8 mouse cellular contexts compared by ENCODE assay signal in genomic region chr13:98030959-98031641, GRCm38 (mm10).
A peak's percentile ranks its signal among the peaks of the same experiment; 100 is the strongest.
DNase-seq lines count a peak whose midpoint lies in the region; ATAC-seq and TF ChIP-seq lines count a peak whose summit lies in the region.

No protein-coding gene starts in this region.

- H3K4me3 ChIP-seq in G1E (ENCODE audit: low read depth, low read length) = no peak overlapping the region
- H3K4me3 ChIP-seq in forebrain, embryonic 15.5 days = peak overlapping the region; percentile 27
- H3K4me3 ChIP-seq in neural tube, embryonic 15.5 days (replicated peaks) = peak overlapping the region; percentile 11; the same call in 1 of the 2 replicates

- 12% methylated on average over 16 of the region's 16 CpGs for WGBS in forebrain, embryonic 15.5 days
- WGBS in neural tube, embryonic 15.5 days = 14% methylated on average over 16 of the region's 16 CpGs

- peak overlapping the region; percentile 42 for H3K4me2 ChIP-seq in forebrain, embryonic 15.5 days (replicated peaks)
- H3K4me2 ChIP-seq in neural tube, embryonic 15.5 days = peak overlapping the region; percentile 49

- no peaks in the 10 kb centered on the region for H3K36me3 ChIP-seq in G1E (replicated peaks)
- no peaks in the 10 kb centered on the region for H3K36me3 ChIP-seq in forebrain, embryonic 15.5 days
- no peaks in the 10 kb centered on the region for H3K36me3 ChIP-seq in neural tube, embryonic 15.5 days

- intact Hi-C loops in heart, postnatal 36 days (cut with DNase I) = loop anchor here (1.0 to 5.0 kb wide), 6 partner anchors 90 to 268 kb away; partner anchors contain the start of gene Arhgef28

- no peak for ATAC-seq in G1E (ENCODE audit: extremely low read depth, insufficient number of reproducible peaks, low FRiP score, poor library complexity, severe bottlenecking)
- ATAC-seq in forebrain, embryonic 15.5 days (replicated peaks) = peak; percentile 76
- peak; percentile 67 for ATAC-seq in neural tube, embryonic 15.5 days (ENCODE audit: low FRiP score)

- no peak overlapping the region for H3K27ac ChIP-seq in forebrain, embryonic 15.5 days (replicated peaks)
- H3K27ac ChIP-seq in neural tube, embryonic 15.5 days (replicated peaks) = peak overlapping the region; percentile 10; the same call in 1 of the 2 replicates

- H3K27me3 ChIP-seq in G1E (ENCODE audit: insufficient read depth, low read length) = peaks cover 7% of the 10 kb centered on the region
- H3K27me3 ChIP-seq in forebrain, embryonic 15.5 days = no peaks in the 10 kb centered on the region
- H3K27me3 ChIP-seq in neural tube, embryonic 15.5 days (replicated peaks) = no peaks in the 10 kb centered on the region

- no peaks in the 10 kb centered on the region for H3K9me3 ChIP-seq in G1E (replicated peaks)
- no peaks in the 10 kb centered on the region for H3K9me3 ChIP-seq in forebrain, embryonic 15.5 days
- H3K9me3 ChIP-seq in neural tube, embryonic 15.5 days (replicated peaks) = no peaks in the 10 kb centered on the region

- H3K4me1 ChIP-seq in G1E (ENCODE audit: insufficient read depth, low read depth, low read length) = peaks cover 5% of the 10 kb centered on the region; the same call in 1 of the 2 replicates
- H3K4me1 ChIP-seq in forebrain, embryonic 15.5 days = peaks cover 10% of the 10 kb centered on the region
- peaks cover 20% of the 10 kb centered on the region for H3K4me1 ChIP-seq in neural tube, embryonic 15.5 days

- H3K9ac ChIP-seq in forebrain, embryonic 15.5 days (replicated peaks) = peak overlapping the region; percentile 38; the same call in 1 of the 2 replicates
- H3K9ac ChIP-seq in neural tube, embryonic 15.5 days (replicated peaks) = no peak overlapping the region

- peak; percentile 66 for DNase-seq in G1E (ENCODE audit: low spot score)
- DNase-seq in cerebellum, adult 11 months = peak; percentile 56
- peak; percentile 83 to 88 for DNase-seq in heart, postnatal 36 days
- DNase-seq in layer of hippocampus, adult 18-20 months (ENCODE audit: low spot score in 2 of 2) = peak; percentile 82 to 96
- peak; percentile 74 to 85 for DNase-seq in lung, adult 18-20 months
- peak; percentile 69 for DNase-seq in testis, postnatal 14 days (ENCODE audit: low spot score)

- TF ChIP-seq CTCF in G1E (IDR thresholded peaks at IDR 0.05; ENCODE audit: low read depth, low read length) = peak; percentile 30; the same call in 1 of the 2 replicates
